Mouse (Mus musculus) brain, embryonic 14.5 days (tissue): ENCODE data around the gene Nod2. TPM values are rescaled to one million over a fixed set of nuclear protein-coding genes. Genes with fewer than 3 reads are reported as not detected.

ENCODE experiments used
- DNase-seq: peaks from one replicate; pipeline ENCODE4 v3.0.0-alpha.2; 2011; ENCODE audit warnings: low read depth
- CTCF ChIP-seq: fragments of 200-500 bp; IDR thresholded peaks from 2 replicates; pipeline ENCODE4 v1.5.1; 2012; ENCODE audit warnings: inconsistent platforms, mild to moderate bottlenecking, moderate library complexity, borderline replicate concordance; ENCODE audit not compliant: insufficient read depth, insufficient read length; ENCODE audit errors: extremely low read depth
- POLR2A ChIP-seq: fragments of 200-500 bp; IDR thresholded peaks from 2 replicates; pipeline ENCODE4 v1.6.1; 2012; ENCODE audit warnings: mild to moderate bottlenecking, inconsistent platforms, borderline replicate concordance; ENCODE audit not compliant: poor library complexity, insufficient read depth, insufficient read length, severe bottlenecking; ENCODE audit errors: extremely low read depth
- polyA plus RNA-seq: library from polyadenylated mRNA; depleted of rRNA; stranded (reverse); fragments of >200 nt; gene quantifications from 2 replicates; pipeline ENCODE4 v1.2.3, GENCODE M21; 2012

Nod2 gene
- polyA plus RNA-seq, 1 experiment, result 0.34 TPM

GRCm38 (mm10) chr8:88624276-88624675, 22.8 kb upstream of the Nod2 start:
- no peak for TF ChIP-seq CTCF
- TF ChIP-seq POLR2A, result no peak
- no peak for DNase-seq

- no peak for DNase-seq
- no peak for TF ChIP-seq POLR2A
- no peak for TF ChIP-seq CTCF
Measured at GRCm38 (mm10) chr8:88626433-88626832, 20.7 kb upstream of the Nod2 start.

- no peak for DNase-seq
- TF ChIP-seq CTCF (no peak), POLR2A (no peak)
Measured at GRCm38 (mm10) chr8:88626940-88627264, 20.2 kb upstream of the Nod2 start.

DNA sequence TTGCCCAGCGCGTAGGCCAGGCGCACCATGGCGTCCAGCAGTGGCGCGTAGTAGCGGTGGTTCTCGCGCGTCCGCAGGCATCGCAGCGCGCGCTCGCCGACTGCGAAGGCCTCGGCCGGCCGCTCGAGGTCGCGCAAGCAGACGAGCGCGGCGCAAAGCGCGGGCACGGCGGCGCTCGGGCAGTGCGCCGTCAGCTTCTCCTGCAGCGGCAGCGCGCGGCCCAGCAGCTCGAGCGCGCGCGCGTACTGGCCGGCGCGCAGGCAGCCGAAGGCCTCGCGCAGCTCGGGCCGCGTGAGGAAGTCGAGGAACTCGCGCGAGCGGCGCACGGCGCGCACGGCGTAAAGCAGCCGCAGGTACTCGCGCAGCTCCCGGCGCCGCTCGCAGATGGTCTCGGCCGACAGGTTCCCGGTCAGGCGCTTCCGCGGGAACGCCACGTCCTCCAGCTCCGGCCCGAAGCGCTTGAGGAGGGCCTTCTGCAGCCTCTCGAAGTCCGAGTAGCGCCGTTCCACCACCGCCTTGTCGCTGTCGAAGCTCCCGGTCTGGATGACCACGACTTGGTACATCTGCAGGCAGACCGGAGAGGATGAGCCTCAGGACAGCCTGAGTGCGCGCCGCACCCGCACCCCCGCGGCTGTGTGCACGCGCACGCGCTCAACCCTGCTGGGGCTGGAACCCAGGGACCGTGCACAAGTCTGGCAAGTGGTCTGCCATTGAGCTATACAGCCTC, 19.7 kb upstream of the Nod2 start:
- peak; percentile 96 for DNase-seq
- TF ChIP-seq CTCF (no peak), POLR2A (peak; percentile 87)

DNA sequence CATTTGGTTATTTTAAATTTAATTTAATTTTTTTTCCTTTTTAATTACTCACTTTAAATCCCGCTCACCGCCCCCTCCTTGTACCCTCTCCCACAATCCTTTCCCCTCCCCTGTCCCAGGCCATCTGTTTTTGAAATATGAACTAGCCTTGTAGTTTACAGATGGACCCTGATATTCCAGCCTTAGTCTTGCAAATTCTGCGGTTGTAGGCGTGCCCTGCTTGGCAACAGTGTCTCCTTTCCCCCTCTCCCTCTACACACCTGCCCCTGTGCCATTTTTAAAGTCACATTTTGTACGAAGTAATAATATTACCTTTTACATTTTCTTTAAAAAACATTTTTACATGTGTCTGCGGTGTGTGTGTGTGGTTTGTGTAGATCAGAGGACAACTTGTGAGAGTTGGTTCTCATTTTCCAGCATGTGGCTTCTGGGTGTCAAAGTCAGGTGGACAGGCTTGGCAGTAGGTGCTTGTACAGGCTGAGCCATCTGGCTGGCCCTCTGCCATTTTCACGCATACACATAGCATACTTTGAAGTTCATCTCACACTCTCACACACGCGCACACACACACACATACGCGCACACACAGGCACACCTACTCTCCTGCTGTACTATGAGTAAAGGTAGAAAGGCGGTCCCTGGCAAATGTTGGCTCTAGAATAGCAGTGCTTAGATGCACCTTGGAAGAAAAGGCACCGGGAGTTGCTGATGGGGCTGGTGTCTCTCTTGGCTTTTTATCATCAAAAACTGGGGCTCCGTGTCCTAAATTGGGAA, 18.9 kb upstream of the Nod2 start:
- DNase-seq, result peak; percentile 60
- TF ChIP-seq POLR2A, result no peak
- no peak for TF ChIP-seq CTCF

- TF ChIP-seq POLR2A, result no peak
- no peak for TF ChIP-seq CTCF
- no peak for DNase-seq
Measured at GRCm38 (mm10) chr8:88630225-88630624, 16.9 kb upstream of the Nod2 start.

- peak; percentile 58 for DNase-seq
- TF ChIP-seq POLR2A (no peak), CTCF (peak; percentile 15; the same call in 1 of the 2 replicates)
Measured at GRCm38 (mm10) chr8:88631081-88631480, 16.0 kb upstream of the Nod2 start.

- DNase-seq, result no peak
- TF ChIP-seq CTCF, result no peak
- no peak for TF ChIP-seq POLR2A
Measured at GRCm38 (mm10) chr8:88633343-88633765, 13.8 kb upstream of the Nod2 start.

- DNase-seq, result no peak
- TF ChIP-seq CTCF (no peak), POLR2A (no peak)
Measured at GRCm38 (mm10) chr8:88635474-88636397, 11.4 kb upstream of the Nod2 start, which contains the start of gene Snx20. Gene Snx20, minus strand, starts transcription at chr8:88636128.

DNA sequence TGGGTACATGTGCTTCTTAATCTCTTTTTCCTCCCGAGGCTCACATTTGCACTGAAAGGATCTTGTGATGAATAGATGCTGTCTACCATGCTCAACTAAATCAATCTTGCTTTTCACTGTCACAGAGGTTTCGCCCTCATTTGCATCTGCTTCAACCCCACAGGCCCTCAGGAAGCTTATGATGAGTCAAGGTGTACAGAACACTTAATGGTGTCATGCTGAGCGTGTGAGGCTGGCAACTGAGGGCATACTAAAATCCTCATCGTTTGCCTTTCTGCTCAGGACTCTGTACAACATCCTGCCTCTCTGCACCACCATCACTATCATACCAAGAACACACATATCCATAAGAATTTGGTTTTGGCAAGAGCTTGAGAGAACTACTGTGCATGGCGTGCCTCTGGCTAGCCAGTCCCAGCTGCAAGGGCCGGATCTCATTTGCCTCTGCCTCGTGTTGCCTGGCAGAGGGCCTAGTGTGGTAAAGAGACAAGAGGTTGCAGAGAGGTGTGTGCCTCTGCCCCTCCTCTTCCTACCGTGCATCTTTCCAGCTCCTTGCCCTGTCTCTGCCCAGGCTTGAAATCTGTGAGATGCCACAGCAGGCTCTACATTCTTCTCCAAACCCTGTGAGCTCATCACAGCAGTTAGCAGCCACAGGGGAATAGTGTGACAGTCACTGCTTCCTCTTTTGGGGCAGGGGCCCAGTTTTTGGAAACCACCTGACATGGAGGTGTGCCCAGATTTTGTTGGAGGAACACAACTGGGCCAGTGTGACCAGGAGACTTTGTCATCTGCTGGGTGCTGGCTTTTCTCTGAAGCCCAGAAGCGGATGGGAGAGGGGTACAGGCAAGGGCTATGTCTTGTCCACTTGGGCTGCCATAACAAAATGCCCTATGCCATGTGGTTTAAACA, 9.8 kb upstream of the Nod2 start:
- DNase-seq, result no peak
- TF ChIP-seq CTCF, result no peak
- no peak for TF ChIP-seq POLR2A

GRCm38 (mm10) chr8:88638908-88639307, 8.2 kb upstream of the Nod2 start:
- TF ChIP-seq POLR2A (no peak), CTCF (no peak)
- DNase-seq, result no peak
